Mouse (Mus musculus): Measurements from ENCODE around the gene Nwd2. TPM values are rescaled to one million over a fixed set of nuclear protein-coding genes. Genes with fewer than 3 reads are reported as not detected.

Nwd2 gene
- total and polyA plus RNA-seq, 2 experiments from 2014 or later, result not detected

DNA sequence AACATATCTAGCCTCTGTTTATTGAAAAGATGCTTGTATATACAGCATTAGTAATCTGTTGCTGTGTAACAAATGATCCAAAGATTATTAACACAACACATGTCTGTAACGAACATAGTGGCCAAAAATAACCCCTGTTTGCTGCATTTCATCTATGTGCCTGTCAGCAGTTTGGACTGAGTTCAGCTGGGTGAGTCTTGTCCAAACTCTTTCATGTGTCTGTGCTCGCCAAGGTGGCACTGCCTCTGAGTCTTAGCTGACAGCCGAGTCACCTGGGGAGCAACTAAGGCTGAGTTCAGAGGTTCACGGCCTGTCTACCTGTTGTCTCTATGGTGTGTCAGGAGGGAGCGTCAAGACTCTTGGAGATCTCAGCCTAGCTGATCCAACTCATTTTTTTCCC, 168.4 kb downstream of the Nwd2 start:
- ATAC-seq (ENCODE audit: insufficient read depth, low read depth), result 0 out of 2 replicates have a peak, but pooled peaks have one; percentile 30
- no peak overlapping the region for H3K9ac ChIP-seq (replicated peaks; ENCODE audit: low read depth, low read length)
- H3K4me3 ChIP-seq (ENCODE audit: low read depth, low read length), result no peak overlapping the region
- no peak overlapping the region for H3K4me2 ChIP-seq (ENCODE audit: low read depth, low read length)
- H3K4me1 ChIP-seq (ENCODE audit: control insufficient read depth, insufficient read depth), result 0 out of 2 replicates have a peak, but pooled peaks cover 3% of the 10 kb centered on the region
- 44% methylated on average over 5 of the region's 5 CpGs for WGBS
- peaks cover 22% of the 10 kb centered on the region for H3K27me3 ChIP-seq (ENCODE audit: control insufficient read depth, insufficient read depth, low read length)
- H3K36me3 ChIP-seq (replicated peaks; ENCODE audit: control insufficient read depth, insufficient read depth, low read length), result no peaks in the 10 kb centered on the region
- H3K9me3 ChIP-seq (replicated peaks; ENCODE audit: control insufficient read depth, low read length), result no peaks in the 10 kb centered on the region
- peak; percentile 22 for DNase-seq (ENCODE audit: low spot score)
- H3K27ac ChIP-seq (ENCODE audit: low read depth), result no peak overlapping the region
- no peak for TF ChIP-seq EP300 (IDR thresholded peaks at IDR 0.05; ENCODE audit: low read depth)
- TF ChIP-seq CTCF (IDR thresholded peaks at IDR 0.05; ENCODE audit: low read depth), result no peak

DNA sequence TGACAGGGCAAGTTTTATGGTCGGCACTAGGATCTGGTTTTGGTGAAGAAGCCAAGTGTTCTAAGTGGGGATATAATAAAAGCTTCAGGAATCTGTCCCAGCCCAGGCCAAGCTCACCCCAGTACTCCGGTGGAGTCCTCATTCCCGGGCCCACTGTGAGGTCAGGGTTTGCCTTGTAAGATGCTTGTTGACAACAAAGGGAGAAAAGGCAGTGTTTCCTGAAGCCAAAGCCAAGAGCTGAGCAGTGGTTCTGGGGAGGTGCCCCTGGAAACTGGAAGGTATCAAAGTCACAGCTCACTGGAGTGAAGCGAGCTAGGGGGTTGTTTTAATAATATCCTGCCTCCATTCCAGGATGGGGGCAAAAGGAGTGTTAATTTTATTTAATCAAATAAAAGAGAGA, 170.1 kb downstream of the Nwd2 start:
- ATAC-seq (ENCODE audit: insufficient read depth, low read depth) (no peak), DNase-seq (ENCODE audit: low spot score) (no peak)
- 44% methylated on average over 4 of the region's 4 CpGs for WGBS
- Histone ChIP-seq H3K27ac (ENCODE audit: low read depth) (no peak overlapping the region), H3K9ac (replicated peaks; ENCODE audit: low read depth, low read length) (no peak overlapping the region), H3K4me1 (ENCODE audit: control insufficient read depth, insufficient read depth) (no peaks in the 10 kb centered on the region), H3K36me3 (replicated peaks; ENCODE audit: control insufficient read depth, insufficient read depth, low read length) (no peaks in the 10 kb centered on the region), H3K4me3 (ENCODE audit: low read depth, low read length) (no peak overlapping the region), H3K9me3 (replicated peaks; ENCODE audit: control insufficient read depth, low read length) (no peaks in the 10 kb centered on the region), H3K27me3 (ENCODE audit: control insufficient read depth, insufficient read depth, low read length) (0 out of 2 replicates have a peak, but pooled peaks cover 5% of the 10 kb centered on the region), H3K4me2 (ENCODE audit: low read depth, low read length) (no peak overlapping the region)
- TF ChIP-seq EP300 (IDR thresholded peaks at IDR 0.05; ENCODE audit: low read depth) (no peak), CTCF (IDR thresholded peaks at IDR 0.05; ENCODE audit: low read depth) (no peak)

DNA sequence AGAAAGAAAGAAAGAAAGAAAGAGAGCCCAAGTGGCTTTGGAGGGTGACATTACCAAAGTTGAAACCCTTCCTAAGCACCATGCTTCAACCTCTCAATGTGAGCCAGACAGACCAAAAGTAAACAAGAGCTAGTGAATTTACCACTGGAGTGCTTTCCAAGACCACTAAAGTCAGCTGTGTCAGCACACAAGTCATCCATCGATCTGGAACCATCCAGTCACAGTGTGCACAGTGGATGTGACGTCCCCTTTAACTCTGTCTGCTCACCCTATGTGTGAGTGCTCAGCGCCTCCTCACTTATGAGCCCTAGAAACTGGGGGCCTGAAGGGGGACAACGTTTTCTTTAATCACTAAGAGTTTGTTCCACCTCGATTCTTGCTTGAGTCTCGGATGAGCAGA, 170.6 kb downstream of the Nwd2 start:
- no peaks in the 10 kb centered on the region for H3K36me3 ChIP-seq (replicated peaks; ENCODE audit: control insufficient read depth, insufficient read depth, low read length)
- no peaks in the 10 kb centered on the region for H3K27me3 ChIP-seq (ENCODE audit: control insufficient read depth, insufficient read depth, low read length)
- TF ChIP-seq EP300 (IDR thresholded peaks at IDR 0.05; ENCODE audit: low read depth), result no peak
- TF ChIP-seq CTCF (IDR thresholded peaks at IDR 0.05; ENCODE audit: low read depth), result no peak
- no peaks in the 10 kb centered on the region for H3K4me1 ChIP-seq (ENCODE audit: control insufficient read depth, insufficient read depth)
- H3K4me2 ChIP-seq (ENCODE audit: low read depth, low read length), result no peak overlapping the region
- H3K9me3 ChIP-seq (replicated peaks; ENCODE audit: control insufficient read depth, low read length), result no peaks in the 10 kb centered on the region
- ATAC-seq (ENCODE audit: insufficient read depth, low read depth) (no peak), DNase-seq (ENCODE audit: low spot score) (no peak)
- H3K27ac ChIP-seq (ENCODE audit: low read depth), result no peak overlapping the region
- 81% methylated on average over 6 of the region's 6 CpGs for WGBS
- H3K4me3 ChIP-seq (ENCODE audit: low read depth, low read length), result no peak overlapping the region
- no peak overlapping the region for H3K9ac ChIP-seq (replicated peaks; ENCODE audit: low read depth, low read length)

DNA sequence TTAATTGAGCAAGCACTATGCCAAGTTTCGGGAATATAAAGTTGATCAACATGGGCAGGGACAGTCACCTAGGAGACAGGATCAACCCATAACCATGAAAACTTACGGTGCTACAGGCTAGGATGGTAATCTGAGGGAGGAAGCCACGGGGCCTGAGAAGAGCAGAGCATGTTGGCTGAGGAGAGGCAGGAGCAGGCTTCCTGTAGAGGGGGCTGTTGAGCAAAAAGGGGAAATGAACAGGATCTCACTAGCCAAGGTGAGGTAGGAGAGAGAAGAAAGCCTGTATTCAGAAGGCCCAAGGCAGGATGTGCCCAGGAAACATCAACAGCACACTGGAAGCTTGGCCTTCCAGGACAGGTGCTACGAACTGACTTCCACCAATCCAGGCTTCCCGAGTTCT, 172.3 kb downstream of the Nwd2 start:
- Histone ChIP-seq H3K36me3 (replicated peaks; ENCODE audit: control insufficient read depth, insufficient read depth, low read length) (no peaks in the 10 kb centered on the region), H3K27me3 (ENCODE audit: control insufficient read depth, insufficient read depth, low read length) (no peaks in the 10 kb centered on the region), H3K4me1 (ENCODE audit: control insufficient read depth, insufficient read depth) (no peaks in the 10 kb centered on the region), H3K9ac (replicated peaks; ENCODE audit: low read depth, low read length) (no peak overlapping the region), H3K4me3 (ENCODE audit: low read depth, low read length) (no peak overlapping the region), H3K9me3 (replicated peaks; ENCODE audit: control insufficient read depth, low read length) (no peaks in the 10 kb centered on the region), H3K4me2 (ENCODE audit: low read depth, low read length) (no peak overlapping the region), H3K27ac (ENCODE audit: low read depth) (no peak overlapping the region)
- 92% methylated on average over 5 of the region's 5 CpGs for WGBS
- TF ChIP-seq CTCF (IDR thresholded peaks at IDR 0.05; ENCODE audit: low read depth), result no peak
- TF ChIP-seq EP300 (IDR thresholded peaks at IDR 0.05; ENCODE audit: low read depth), result no peak
- DNase-seq (ENCODE audit: low spot score) (no peak), ATAC-seq (ENCODE audit: insufficient read depth, low read depth) (no peak)

DNA sequence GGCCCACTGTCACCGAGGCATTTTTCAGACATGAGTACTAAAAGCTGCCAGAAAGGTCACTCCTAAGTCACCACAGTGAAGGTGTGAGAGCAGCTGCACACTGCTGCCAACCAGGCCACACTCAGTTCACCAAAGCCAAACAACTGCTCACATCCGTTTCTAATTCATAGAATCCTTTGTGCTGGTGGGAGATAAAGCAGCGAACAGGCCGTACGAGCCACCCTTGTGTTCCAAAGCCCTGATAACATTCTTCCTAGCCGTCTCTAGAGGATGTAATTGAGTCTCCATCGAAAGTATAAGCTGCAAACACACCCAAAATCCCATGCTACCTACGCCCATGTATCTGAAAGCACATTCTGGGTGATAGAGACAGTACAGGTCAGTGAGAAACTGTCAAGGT, 173.0 kb downstream of the Nwd2 start:
- H3K4me2 ChIP-seq (ENCODE audit: low read depth, low read length), result no peak overlapping the region
- TF ChIP-seq EP300 (IDR thresholded peaks at IDR 0.05; ENCODE audit: low read depth) (no peak), CTCF (IDR thresholded peaks at IDR 0.05; ENCODE audit: low read depth) (no peak)
- no peak overlapping the region for H3K9ac ChIP-seq (replicated peaks; ENCODE audit: low read depth, low read length)
- no peaks in the 10 kb centered on the region for H3K4me1 ChIP-seq (ENCODE audit: control insufficient read depth, insufficient read depth)
- no peaks in the 10 kb centered on the region for H3K9me3 ChIP-seq (replicated peaks; ENCODE audit: control insufficient read depth, low read length)
- H3K27me3 ChIP-seq (ENCODE audit: control insufficient read depth, insufficient read depth, low read length), result no peaks in the 10 kb centered on the region
- WGBS, result 18% methylated on average over 8 of the region's 8 CpGs
- no peak for ATAC-seq (ENCODE audit: insufficient read depth, low read depth)
- peak; percentile 21 for DNase-seq (ENCODE audit: low spot score)
- no peak overlapping the region for H3K4me3 ChIP-seq (ENCODE audit: low read depth, low read length)
- H3K36me3 ChIP-seq (replicated peaks; ENCODE audit: control insufficient read depth, insufficient read depth, low read length), result no peaks in the 10 kb centered on the region
- H3K27ac ChIP-seq (ENCODE audit: low read depth), result no peak overlapping the region

All from heart, postnatal 0 days (tissue).